ENCODE assay signal across 10 mouse cellular contexts in the genomic region with DNA sequence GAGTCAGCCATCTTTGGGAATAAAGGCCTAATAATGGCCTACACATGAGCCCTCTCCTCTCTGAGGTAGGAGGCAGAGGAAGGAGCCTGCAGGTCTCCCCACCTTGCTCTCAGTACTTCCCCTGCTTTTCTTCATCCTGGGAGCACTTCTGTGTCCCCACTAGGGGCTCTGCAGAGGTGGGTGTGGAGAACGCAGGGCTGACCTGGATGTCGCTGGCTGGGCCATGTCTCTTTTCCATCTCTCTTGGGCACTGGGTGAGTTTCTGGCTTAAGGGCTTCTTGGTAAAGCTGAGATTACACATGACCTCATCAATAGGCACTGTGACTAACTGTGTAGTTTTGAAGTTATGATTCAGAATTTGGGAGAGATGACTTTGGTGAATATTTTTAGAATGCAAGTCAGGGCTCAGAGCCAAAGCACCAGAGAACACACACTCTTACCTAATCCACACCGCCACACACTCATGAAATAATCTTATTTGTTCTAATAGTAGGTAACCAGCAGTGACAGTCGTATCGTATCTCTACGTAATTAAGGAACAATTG. TPM values are rescaled to one million over a fixed set of nuclear protein-coding genes. Genes with fewer than 3 reads are reported as not detected.
A peak's percentile ranks its signal among the peaks of the same experiment; 100 is the strongest.
DNase-seq lines count a peak whose midpoint lies in the region; ATAC-seq and TF ChIP-seq lines count a peak whose summit lies in the region.
"Had no signal": no experiment of that assay in that cellular context is flagged by ENCODE, and none has a peak within 500 bp of the region (broad histone marks: within the 10 kb centered on the region; RNA-seq: fewer than 3 reads in every experiment).

No protein-coding gene starts in this region.

- no peaks in the 10 kb centered on the region for H3K36me3 ChIP-seq in testis, adult 2 months (ENCODE audit: control insufficient read depth, insufficient read depth, low read length)
- H3K36me3 ChIP-seq in liver, embryonic 15.5 days (replicated peaks): peaks cover 13% of the 10 kb centered on the region

- no peaks in the 10 kb centered on the region for H3K27me3 ChIP-seq in testis, adult 2 months (ENCODE audit: control insufficient read depth, insufficient read depth, low read length)
- peaks cover 56% of the 10 kb centered on the region for H3K27me3 ChIP-seq in liver, embryonic 15.5 days

- no peak overlapping the region for H3K9ac ChIP-seq in liver, embryonic 15.5 days

- H3K4me1 ChIP-seq in testis, adult 2 months (ENCODE audit: control insufficient read depth, insufficient read depth, low read length): peaks cover 2% of the 10 kb centered on the region; the same call in 1 of the 2 replicates
- peaks cover 15% of the 10 kb centered on the region for H3K4me1 ChIP-seq in liver, embryonic 15.5 days (replicated peaks)

- no peak for ATAC-seq in liver, embryonic 15.5 days (ENCODE audit: insufficient read depth)

- TF ChIP-seq POLR2A in testis, adult 2 months (IDR thresholded peaks at IDR 0.05; ENCODE audit: control insufficient read depth, low read depth, low read length): no peak

- H3K9me3 ChIP-seq in liver, embryonic 15.5 days (replicated peaks): no peaks in the 10 kb centered on the region

- peak; percentile 62 for DNase-seq in adrenal gland, adult 2 months
- DNase-seq in adrenal gland, adult 18-20 months (ENCODE audit: low spot score in 2 of 2): no peak
- no peak for DNase-seq in testis, postnatal 10 days (ENCODE audit: low spot score)
- no peak for DNase-seq in right cerebral cortex, postnatal 36 days (ENCODE audit: low spot score in 2 of 2)
- DNase-seq in urinary bladder, postnatal 14 days (ENCODE audit: low spot score): no peak
- no peak for DNase-seq in urinary bladder, postnatal 10 days (ENCODE audit: low spot score)
- DNase-seq: thymus, postnatal 4 days had no signal

- peak overlapping the region; percentile 58; the same call in 1 of the 2 replicates for H3K4me2 ChIP-seq in liver, embryonic 15.5 days

- H3K27ac ChIP-seq in testis, adult 2 months (ENCODE audit: control insufficient read depth, insufficient read depth, low read depth, low read length): peak overlapping the region; percentile 64
- no peak overlapping the region for H3K27ac ChIP-seq in liver, embryonic 15.5 days (replicated peaks)

- H3K4me3 ChIP-seq in testis, adult 2 months (ENCODE audit: control insufficient read depth, low read depth, low read length): no peak overlapping the region; the same call in 1 of the 2 replicates
- H3K4me3 ChIP-seq in liver, embryonic 15.5 days (replicated peaks): no peak overlapping the region

- no peak for TF ChIP-seq CTCF in testis, adult 2 months (IDR thresholded peaks at IDR 0.05; ENCODE audit: control insufficient read depth, insufficient read depth, insufficient replicate concordance, low read depth, low read length)

- 80% methylated on average over 6 of the region's 6 CpGs for WGBS in liver, embryonic 15.5 days (ENCODE audit: insufficient replicate concordance)

RNA-seq across cellular contexts. Expression of a gene that starts 39.4 kb away (rescaled TPM):
- under 1 TPM in 1 of 2 experiments, not detected in 1; 0.17 TPM for total RNA-seq in adrenal gland, adult 2 months (2021)
- 0.41 TPM in 1 of 2 replicates, not detected in the other for polyA plus RNA-seq in adrenal gland, adult 2 months (2012; rRNA removed)
- not detected for total RNA-seq in adrenal gland, adult 18-20 months (2021)
- 0.32 and 0.49 TPM in 2 replicates for polyA plus RNA-seq in testis, adult 2 months (2012; rRNA removed)
- polyA plus RNA-seq in liver, embryonic 15.5 days (2015; fragmentation: Nextera tagmentation; extraction: Ambion mirVana): not detected in 2 replicates
- total RNA-seq: layer of hippocampus, adult 18-20 months had no signal
